Mouse (Mus musculus) liver, embryonic 16.5 days (tissue): ENCODE results near the gene Synpo2. TPM values are rescaled to one million over a fixed set of nuclear protein-coding genes. Genes with fewer than 3 reads are reported as not detected.
A peak's percentile ranks its signal among the peaks of the same experiment; 100 is the strongest.

Experiments
- ATAC-seq: fragments of 200-750 bp; cut with Nextera tagmentation; 2 replicates; pipeline ENCODE4 v1.8.0; 2017; ENCODE audit warnings: low read depth, mild to moderate bottlenecking, moderate number of reproducible peaks, moderate library complexity
- H3K27ac ChIP-seq: fragments of 300-500 bp; sonication (generic); 2 replicates; pipeline ENCODE4 v1.5.1; 2014; ENCODE audit warnings: mild to moderate bottlenecking, low read length
- H3K27me3 ChIP-seq: fragments of 300-500 bp; sonication (generic); 2 replicates; pipeline ENCODE4 v1.6.1; 2014; ENCODE audit warnings: low read depth, low read length, mixed read lengths; ENCODE audit not compliant: control insufficient read depth, insufficient read depth
- H3K36me3 ChIP-seq: fragments of 300-500 bp; sonication (generic); 2 replicates; pipeline ENCODE4 v1.6.1; 2014; ENCODE audit warnings: mild to moderate bottlenecking; ENCODE audit not compliant: control insufficient read depth, insufficient read depth
- H3K4me1 ChIP-seq: fragments of 300-500 bp; sonication (generic); 2 replicates; pipeline ENCODE4 v1.6.1; 2014; ENCODE audit warnings: low read depth, low read length, mixed read lengths; ENCODE audit not compliant: control insufficient read depth
- H3K4me2 ChIP-seq: fragments of 300-500 bp; sonication (generic); 2 replicates; pipeline ENCODE4 v1.6.1; 2014; ENCODE audit warnings: low read depth, low read length, mixed read lengths
- H3K4me3 ChIP-seq: fragments of 300-500 bp; sonication (generic); 2 replicates; pipeline ENCODE4 v1.5.1; 2014; ENCODE audit warnings: low read depth, mild to moderate bottlenecking, low read length
- H3K9ac ChIP-seq: fragments of 300-500 bp; sonication (generic); 2 replicates; pipeline ENCODE4 v1.6.1; 2014; ENCODE audit warnings: low read depth, low read length
- H3K9me3 ChIP-seq: fragments of 300-500 bp; sonication (generic); replicated peaks from 2 replicates; pipeline ENCODE4 v1.6.1; 2016; ENCODE audit warnings: low read length; ENCODE audit not compliant: control insufficient read depth
- WGBS: fragments of 180-500 bp; shearing (Covaris S2); extraction: QIAGEN DNeasy Blood & Tissue Kit; methylation state at CpG from one replicate; pipeline ENCODE4 v1.1.7; 2014; ENCODE audit not compliant: insufficient replicate concordance; 5-methylcytosine and 5-hydroxymethylcytosine counted together
- polyA plus RNA-seq: library from polyadenylated mRNA; unstranded; fragments of >200 nt; fragmentation: Nextera tagmentation; extraction: Ambion mirVana; gene quantifications from 2 replicates; pipeline ENCODE4 v1.2.1, GENCODE M21; 2015

Gene Synpo2
- polyA plus RNA-seq, 1 experiment from 2014 or later, result 0.48 TPM

GRCm38 (mm10) chr3:123066836-123067235 is 169.1 kb downstream of the Synpo2 start:
- no peak overlapping the region for H3K4me3 ChIP-seq
- no peak overlapping the region for H3K4me2 ChIP-seq
- 71% methylated on average over 7 of the region's 7 CpGs for WGBS
- no peak overlapping the region for H3K27ac ChIP-seq
- no peaks in the 10 kb centered on the region; the same call in 1 of the 2 replicates for H3K4me1 ChIP-seq
- no peak for ATAC-seq
- no peaks in the 10 kb centered on the region for H3K27me3 ChIP-seq
- no peaks in the 10 kb centered on the region for H3K36me3 ChIP-seq
- no peak overlapping the region for H3K9ac ChIP-seq
- H3K9me3 ChIP-seq, result no peaks in the 10 kb centered on the region

GRCm38 (mm10) chr3:123065466-123065865 is 170.5 kb downstream of the Synpo2 start:
- Histone ChIP-seq H3K4me3 (no peak overlapping the region), H3K36me3 (no peaks in the 10 kb centered on the region), H3K9ac (no peak overlapping the region), H3K27ac (no peak overlapping the region), H3K4me1 (no peaks in the 10 kb centered on the region; the same call in 1 of the 2 replicates), H3K4me2 (no peak overlapping the region), H3K27me3 (no peaks in the 10 kb centered on the region), H3K9me3 (no peaks in the 10 kb centered on the region)
- no peak for ATAC-seq
- 52% methylated on average over 5 of the region's 5 CpGs for WGBS

- no peak overlapping the region for H3K27ac ChIP-seq
- no peaks in the 10 kb centered on the region; the same call in 1 of the 2 replicates for H3K4me1 ChIP-seq
- H3K36me3 ChIP-seq, result no peaks in the 10 kb centered on the region
- no peak overlapping the region for H3K4me2 ChIP-seq
- 0 out of 2 replicates have a peak, but pooled peaks have one; percentile 16 for ATAC-seq
- WGBS, result 38% methylated on average over 5 of the region's 5 CpGs
- H3K9ac ChIP-seq, result no peak overlapping the region
- H3K9me3 ChIP-seq, result no peaks in the 10 kb centered on the region
- H3K27me3 ChIP-seq, result no peaks in the 10 kb centered on the region
- H3K4me3 ChIP-seq, result no peak overlapping the region
Measured at GRCm38 (mm10) chr3:123064186-123064585, 171.8 kb downstream of the Synpo2 start.

DNA sequence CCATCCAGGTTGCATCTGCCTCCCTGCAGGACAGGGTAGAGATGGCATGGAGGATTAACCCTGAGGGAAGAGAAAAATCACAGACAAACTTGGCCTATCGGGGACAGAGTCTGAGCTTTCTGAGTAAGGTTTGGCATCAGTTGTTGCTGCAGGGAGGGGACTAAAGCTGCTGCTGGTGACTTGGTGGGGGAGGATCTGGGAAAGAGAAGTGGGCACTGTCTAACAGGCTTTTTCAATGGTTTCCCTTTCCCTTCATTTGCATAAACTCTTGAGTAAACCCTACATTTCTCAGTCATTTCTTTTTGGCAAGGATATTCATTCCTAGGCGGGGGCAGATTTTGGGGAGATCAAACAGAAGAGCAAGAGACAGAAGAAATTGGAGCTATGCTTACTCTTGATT is 174.0 kb downstream of the Synpo2 start:
- Histone ChIP-seq H3K27ac (no peak overlapping the region), H3K9ac (no peak overlapping the region), H3K9me3 (no peaks in the 10 kb centered on the region), H3K36me3 (no peaks in the 10 kb centered on the region), H3K4me1 (no peaks in the 10 kb centered on the region; the same call in 1 of the 2 replicates), H3K4me3 (no peak overlapping the region), H3K27me3 (no peaks in the 10 kb centered on the region), H3K4me2 (no peak overlapping the region)
- no peak for ATAC-seq
- 58% methylated on average over 2 of the region's 2 CpGs for WGBS

GRCm38 (mm10) chr3:123058832-123059231 is 177.1 kb downstream of the Synpo2 start:
- Histone ChIP-seq H3K9me3 (no peaks in the 10 kb centered on the region), H3K4me3 (no peak overlapping the region), H3K36me3 (no peaks in the 10 kb centered on the region), H3K27me3 (no peaks in the 10 kb centered on the region), H3K4me2 (no peak overlapping the region), H3K4me1 (no peaks in the 10 kb centered on the region), H3K27ac (no peak overlapping the region), H3K9ac (no peak overlapping the region)
- ATAC-seq, result no peak
- whole genome bisulfite sequencing, result 81% methylated on average over 1 of the region's 1 CpGs

- no peak overlapping the region for H3K27ac ChIP-seq
- no peak overlapping the region for H3K4me3 ChIP-seq
- no peaks in the 10 kb centered on the region for H3K27me3 ChIP-seq
- H3K36me3 ChIP-seq, result no peaks in the 10 kb centered on the region
- no peak overlapping the region for H3K4me2 ChIP-seq
- no peaks in the 10 kb centered on the region for H3K9me3 ChIP-seq
- no peak overlapping the region for H3K9ac ChIP-seq
- no peaks in the 10 kb centered on the region for H3K4me1 ChIP-seq
- 68% methylated on average over 5 of the region's 5 CpGs for WGBS
- no peak for ATAC-seq
Measured at GRCm38 (mm10) chr3:123054178-123054577, 181.8 kb downstream of the Synpo2 start.

DNA sequence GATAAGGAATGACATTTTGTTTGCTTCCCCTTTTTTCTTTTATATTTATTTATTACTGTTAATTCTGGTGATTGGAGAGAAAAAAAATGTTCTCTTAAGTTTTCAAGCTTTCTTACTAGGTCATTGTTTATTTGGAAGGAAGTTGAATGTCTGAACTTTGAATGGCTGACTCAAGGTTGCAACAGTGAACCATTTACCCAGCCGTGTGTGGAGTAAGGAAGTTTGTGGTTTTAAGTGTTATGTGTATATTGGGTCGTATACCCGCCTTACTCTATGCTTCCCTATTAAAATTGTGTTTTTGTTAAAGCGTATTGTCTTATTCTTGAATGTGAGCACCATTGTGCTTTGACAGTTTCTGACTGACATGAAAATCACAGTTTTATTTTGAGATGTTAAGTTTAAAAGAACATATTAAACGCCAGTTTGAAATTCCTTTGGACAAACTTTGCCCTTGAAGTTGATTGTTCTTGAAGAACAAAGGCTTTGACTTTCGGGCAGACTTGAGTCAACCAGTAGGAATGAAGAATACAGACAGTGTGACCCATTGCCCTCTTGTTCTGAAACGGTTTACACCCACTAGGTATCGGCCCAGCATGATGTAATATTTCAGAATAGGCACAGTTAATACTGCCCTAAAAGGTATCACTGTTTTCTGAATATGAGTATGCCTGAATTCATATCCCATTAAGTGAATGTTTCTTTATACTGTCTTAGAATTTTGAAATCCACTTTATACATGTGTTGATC is 182.6 kb downstream of the Synpo2 start:
- Histone ChIP-seq H3K9me3 (no peaks in the 10 kb centered on the region), H3K4me3 (no peak overlapping the region), H3K4me2 (no peak overlapping the region), H3K27ac (no peak overlapping the region), H3K36me3 (no peaks in the 10 kb centered on the region), H3K9ac (no peak overlapping the region), H3K4me1 (no peaks in the 10 kb centered on the region), H3K27me3 (no peaks in the 10 kb centered on the region)
- 37% methylated on average over 8 of the region's 8 CpGs for WGBS
- no peak for ATAC-seq

- no peak for ATAC-seq
- no peaks in the 10 kb centered on the region for H3K4me1 ChIP-seq
Measured at GRCm38 (mm10) chr3:123042308-123042707, 193.6 kb downstream of the Synpo2 start.

GRCm38 (mm10) chr3:123034752-123035151 is 201.2 kb downstream of the Synpo2 start, which contains the start of gene Myoz2:
TSS of gene Myoz2 (minus strand) at chr3:123035015.
- 72% methylated on average over 7 of the region's 7 CpGs for WGBS
- H3K9me3 ChIP-seq, result no peaks in the 10 kb centered on the region
- H3K4me2 ChIP-seq, result no peak within 1 kb of the TSS
- no peaks in the 10 kb centered on the region for H3K4me1 ChIP-seq
- no peaks in the 10 kb centered on the region for H3K36me3 ChIP-seq
- H3K9ac ChIP-seq, result no peak within 1 kb of the TSS
- H3K27ac ChIP-seq, result no peak within 1 kb of the TSS
- no peak for ATAC-seq
- H3K4me3 ChIP-seq, result no peak within 1 kb of the TSS
- no peaks in the 10 kb centered on the region for H3K27me3 ChIP-seq

More at GRCm38 (mm10) chr3:123042308-123042707, 193.6 kb downstream of the Synpo2 start:
- no peak overlapping the region for H3K4me3 ChIP-seq
- H3K27me3 ChIP-seq, result no peaks in the 10 kb centered on the region
- H3K27ac ChIP-seq, result no peak overlapping the region
- H3K9ac ChIP-seq, result no peak overlapping the region
- H3K9me3 ChIP-seq, result no peaks in the 10 kb centered on the region
- H3K36me3 ChIP-seq, result no peaks in the 10 kb centered on the region
- no peak overlapping the region for H3K4me2 ChIP-seq
- 79% methylated on average over 1 of the region's 1 CpGs for WGBS
